ENCODE assay signal across 8 mouse cellular contexts in genomic region chr2:72777330-72777729, GRCm38 (mm10).
DNase-seq lines count a peak whose midpoint lies in the region; ATAC-seq lines count a peak whose summit lies in the region.

No protein-coding gene starts in this region.

- H3K27me3 ChIP-seq in midbrain, embryonic 10.5 days (ENCODE audit: low read depth, poor library complexity, severe bottlenecking) = no peaks in the 10 kb centered on the region
- no peaks in the 10 kb centered on the region for H3K27me3 ChIP-seq in midbrain, embryonic 15.5 days (replicated peaks)
- no peaks in the 10 kb centered on the region for H3K27me3 ChIP-seq in embryonic facial prominence, embryonic 10.5 days (replicated peaks; ENCODE audit: low read depth, poor library complexity, severe bottlenecking)

- H3K4me1 ChIP-seq in midbrain, embryonic 10.5 days = peaks cover 2% of the 10 kb centered on the region; the same call in 1 of the 2 replicates
- peaks cover 10% of the 10 kb centered on the region for H3K4me1 ChIP-seq in midbrain, embryonic 15.5 days
- peaks cover 12% of the 10 kb centered on the region; the same call in 1 of the 2 replicates for H3K4me1 ChIP-seq in embryonic facial prominence, embryonic 10.5 days

- no peak overlapping the region for H3K4me2 ChIP-seq in midbrain, embryonic 15.5 days

- H3K9ac ChIP-seq in midbrain, embryonic 15.5 days = no peak overlapping the region

- peak; percentile 9 for DNase-seq in gastrocnemius, adult 18-20 months (ENCODE audit: low spot score)
- no peak for DNase-seq in gastrocnemius, postnatal 25 days
- DNase-seq in midbrain, embryonic 10.5 days (ENCODE audit: low spot score) = peak; percentile 19
- peak; percentile 23 for DNase-seq in embryonic facial prominence, embryonic 10.5 days (ENCODE audit: low spot score)
- peak; percentile 14 to 39 for DNase-seq in thymus, postnatal 36 days
- no peak for DNase-seq in cerebellum, adult 18-20 months
- no peak for DNase-seq in right cerebral cortex, postnatal 10 days (ENCODE audit: low spot score in 2 of 2)

- H3K36me3 ChIP-seq in midbrain, embryonic 10.5 days = no peaks in the 10 kb centered on the region
- H3K36me3 ChIP-seq in midbrain, embryonic 15.5 days (replicated peaks) = no peaks in the 10 kb centered on the region
- no peaks in the 10 kb centered on the region for H3K36me3 ChIP-seq in embryonic facial prominence, embryonic 10.5 days (replicated peaks)

- no peak overlapping the region for H3K4me3 ChIP-seq in midbrain, embryonic 10.5 days
- no peak overlapping the region for H3K4me3 ChIP-seq in midbrain, embryonic 15.5 days
- no peak overlapping the region for H3K4me3 ChIP-seq in embryonic facial prominence, embryonic 10.5 days

- no peak overlapping the region for H3K27ac ChIP-seq in midbrain, embryonic 10.5 days (replicated peaks)
- no peak overlapping the region for H3K27ac ChIP-seq in midbrain, embryonic 15.5 days
- no peak overlapping the region for H3K27ac ChIP-seq in embryonic facial prominence, embryonic 10.5 days (replicated peaks)

- no peak for ATAC-seq in midbrain, embryonic 15.5 days (replicated peaks)

- no peaks in the 10 kb centered on the region for H3K9me3 ChIP-seq in midbrain, embryonic 10.5 days (replicated peaks)
- no peaks in the 10 kb centered on the region for H3K9me3 ChIP-seq in midbrain, embryonic 15.5 days
- H3K9me3 ChIP-seq in embryonic facial prominence, embryonic 10.5 days = no peaks in the 10 kb centered on the region

- WGBS in midbrain, embryonic 10.5 days = 56% methylated on average over 3 of the region's 3 CpGs
- 41% methylated on average over 3 of the region's 3 CpGs for WGBS in midbrain, embryonic 15.5 days
- 57% methylated on average over 3 of the region's 3 CpGs for WGBS in embryonic facial prominence, embryonic 10.5 days

Comparison
In these comparisons a context has a peak if more than half of its experiments do, and no peak if none do; other contexts are left out.
1. DNase-seq: peak in gastrocnemius, adult 18-20 months (single experiment), midbrain, embryonic 10.5 days (single experiment), embryonic facial prominence, embryonic 10.5 days (single experiment) and thymus, postnatal 36 days (2 of 2); none in gastrocnemius, postnatal 25 days (single experiment), cerebellum, adult 18-20 months (0 of 2) and right cerebral cortex, postnatal 10 days (0 of 2).